Mouse (Mus musculus) liver, postnatal 0 days (tissue): Measurements from ENCODE around the gene Ppara. TPM values are rescaled to one million over a fixed set of nuclear protein-coding genes. Genes with fewer than 3 reads are reported as not detected.

Source experiments
- ATAC-seq: fragments of 200-750 bp; cut with Nextera tagmentation; 2 replicates; pipeline ENCODE4 v1.8.0; 2017; ENCODE audit warnings: mild to moderate bottlenecking, moderate library complexity
- DNase-seq: peaks from one replicate; pipeline ENCODE4 v3.0.0-alpha.2; 2016
- H3K27ac ChIP-seq: fragments of 300-500 bp; sonication (generic); 2 replicates; pipeline ENCODE4 v1.5.1; 2014; ENCODE audit warnings: antibody characterized with exemption, moderate library complexity, mild to moderate bottlenecking, low read depth
- H3K27me3 ChIP-seq: fragments of 300-500 bp; sonication (generic); 2 replicates; pipeline ENCODE4 v1.6.1; 2014; ENCODE audit warnings: low read length, control low read depth, mixed read lengths; ENCODE audit not compliant: insufficient read depth
- H3K36me3 ChIP-seq: fragments of 300-500 bp; sonication (generic); replicated peaks from 2 replicates; pipeline ENCODE4 v1.6.1; 2014; ENCODE audit warnings: mild to moderate bottlenecking, control low read depth, low read length, moderate library complexity, mixed read lengths; ENCODE audit not compliant: insufficient read depth
- H3K4me1 ChIP-seq: fragments of 300-500 bp; sonication (generic); 2 replicates; pipeline ENCODE4 v1.6.1; 2014; ENCODE audit warnings: antibody characterized with exemption, mild to moderate bottlenecking, control low read depth; ENCODE audit not compliant: insufficient read depth
- H3K4me2 ChIP-seq: fragments of 300-500 bp; sonication (generic); 2 replicates; pipeline ENCODE4 v1.6.1; 2014; ENCODE audit warnings: low read depth, mild to moderate bottlenecking, low read length, moderate library complexity, mixed read lengths
- H3K4me3 ChIP-seq: fragments of 300-500 bp; sonication (generic); 2 replicates; pipeline ENCODE4 v1.5.1; 2014; ENCODE audit warnings: low read depth, low read length
- H3K9ac ChIP-seq: fragments of 300-500 bp; sonication (generic); replicated peaks from 2 replicates; pipeline ENCODE4 v1.6.1; 2014; ENCODE audit warnings: mild to moderate bottlenecking, moderate library complexity
- H3K9me3 ChIP-seq: fragments of 300-500 bp; sonication (generic); 2 replicates; pipeline ENCODE4 v1.6.1; 2016; ENCODE audit warnings: mild to moderate bottlenecking, control low read depth, low read length, mixed read lengths
- CTCF ChIP-seq: sonication (generic); IDR thresholded peaks from 2 replicates; pipeline ENCODE4 v1.5.1; 2016; ENCODE audit warnings: antibody characterized with exemption, low read depth
- EP300 ChIP-seq: IDR thresholded peaks from 2 replicates; pipeline ENCODE4 v1.6.1; 2016; ENCODE audit warnings: antibody characterized with exemption, low read depth, mild to moderate bottlenecking
- WGBS: fragments of 180-500 bp; shearing (Covaris S2); extraction: QIAGEN DNeasy Blood & Tissue Kit; methylation state at CpG from one replicate; pipeline ENCODE4 v1.1.7; 2014; ENCODE audit not compliant: insufficient replicate concordance; 5-methylcytosine and 5-hydroxymethylcytosine counted together
- polyA plus RNA-seq: library from polyadenylated mRNA; unstranded; fragments of >200 nt; fragmentation: Nextera tagmentation; extraction: Ambion mirVana; gene quantifications from 2 replicates; pipeline ENCODE4 v1.2.1, GENCODE M21; 2015

The Ppara gene
- polyA plus RNA-seq, 1 experiment from 2014 or later = 185 TPM

DNA sequence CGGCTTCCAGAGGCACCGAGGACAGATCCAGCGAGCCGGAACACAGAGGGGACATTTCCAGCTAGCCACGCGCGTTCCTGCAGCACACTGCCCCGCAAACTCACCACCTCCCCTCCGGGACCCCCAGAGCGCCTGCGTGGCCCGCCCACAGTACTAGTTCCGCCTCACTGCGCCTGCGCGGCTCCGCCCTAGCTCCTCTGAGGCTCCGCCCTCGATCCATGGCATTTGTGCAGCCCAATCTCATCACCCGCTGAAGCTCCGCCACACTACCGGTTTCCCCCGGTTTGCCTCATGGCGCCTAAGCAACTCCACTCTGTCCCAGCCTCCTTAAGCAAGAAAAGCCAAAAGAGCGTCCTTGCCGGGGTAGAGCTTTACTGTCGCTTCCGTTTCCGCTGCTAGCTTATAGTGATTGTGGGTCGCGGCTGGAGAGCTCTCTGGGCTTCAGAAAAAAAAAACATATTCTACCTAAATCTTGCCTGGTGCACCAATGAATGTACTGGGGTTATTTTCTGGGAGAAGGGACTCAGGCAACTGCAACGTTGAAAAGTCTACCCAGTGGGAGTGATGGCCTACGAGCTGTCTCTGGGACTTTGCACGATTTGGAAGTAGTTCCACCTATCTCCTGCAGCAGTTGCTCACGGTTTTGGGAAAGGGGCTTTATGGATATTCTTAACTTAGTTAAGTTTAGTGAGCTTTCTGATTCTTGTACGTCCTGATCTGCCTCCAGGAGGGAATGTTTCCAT, 76.9 kb downstream of the Ppara start, which contains the start of gene Cdpf1:
Gene Cdpf1 (minus strand): TSS at position 163 of the 743 bp plus-strand sequence.
- peak; percentile 98 for DNase-seq
- 2% methylated on average over 36 of the region's 36 CpGs for WGBS

DNA sequence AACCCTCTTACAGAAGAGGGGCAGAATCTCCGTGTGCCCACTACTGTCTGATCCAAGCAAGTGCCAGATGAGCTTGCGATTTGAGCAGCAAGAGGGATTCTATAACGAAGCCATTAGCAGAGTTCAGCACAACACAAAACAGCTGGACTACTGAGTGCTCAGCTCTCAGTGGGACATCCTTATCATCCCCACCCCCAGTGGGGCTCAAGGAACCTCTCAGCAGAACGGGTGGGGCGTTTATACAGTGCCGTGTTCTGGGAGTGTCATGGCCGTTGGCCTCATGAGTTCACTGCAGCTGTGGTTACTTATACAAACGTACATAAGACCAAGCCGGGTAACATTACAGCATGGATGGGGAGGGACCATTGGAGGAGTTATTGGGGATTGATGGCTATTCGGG, 78.6 kb downstream of the Ppara start:
- no peaks in the 10 kb centered on the region for H3K27me3 ChIP-seq
- no peak overlapping the region for H3K9ac ChIP-seq
- no peak overlapping the region for H3K4me3 ChIP-seq
- TF ChIP-seq EP300 (no peak), CTCF (no peak)
- H3K4me1 ChIP-seq = peaks cover 9% of the 10 kb centered on the region
- no peaks in the 10 kb centered on the region for H3K36me3 ChIP-seq
- no peak overlapping the region for H3K4me2 ChIP-seq
- no peak overlapping the region for H3K27ac ChIP-seq
- H3K9me3 ChIP-seq = peaks cover 4% of the 10 kb centered on the region
- ATAC-seq (no peak), DNase-seq (no peak)
- WGBS = 59% methylated on average over 10 of the region's 10 CpGs

More for the DNA sequence above, 76.9 kb downstream of the Ppara start, which contains the start of gene Cdpf1:
- ATAC-seq = peak; percentile 90
- H3K27me3 ChIP-seq = no peaks in the 10 kb centered on the region
- peak within 1 kb of the TSS; percentile 82 for H3K4me3 ChIP-seq
- H3K36me3 ChIP-seq = no peaks in the 10 kb centered on the region
- peak within 1 kb of the TSS; percentile 83 for H3K9ac ChIP-seq
- no peak for TF ChIP-seq CTCF
- peak; percentile 29; the same call in 1 of the 2 replicates for TF ChIP-seq EP300
- peaks cover 9% of the 10 kb centered on the region for H3K4me1 ChIP-seq
- H3K9me3 ChIP-seq = 0 out of 2 replicates have a peak, but pooled peaks cover 2% of the 10 kb centered on the region
- peak within 1 kb of the TSS; percentile 85 for H3K27ac ChIP-seq
- H3K4me2 ChIP-seq = peak within 1 kb of the TSS; percentile 91

- H3K9ac ChIP-seq = peak within 1 kb of the TSS; percentile 59
- H3K4me3 ChIP-seq = peak within 1 kb of the TSS; percentile 42
- ATAC-seq (peak; percentile 77), DNase-seq (no peak)
- TF ChIP-seq EP300 = no peak
- no peak for TF ChIP-seq CTCF
- H3K27ac ChIP-seq = no peak within 1 kb of the TSS
- H3K4me1 ChIP-seq = peaks cover 3% of the 10 kb centered on the region; the same call in 1 of the 2 replicates
- peaks cover 7% of the 10 kb centered on the region for H3K9me3 ChIP-seq
- H3K4me2 ChIP-seq = peak within 1 kb of the TSS; percentile 83
- H3K36me3 ChIP-seq = no peaks in the 10 kb centered on the region
- WGBS = 2% methylated on average over 65 of the region's 65 CpGs
- H3K27me3 ChIP-seq = peaks cover 19% of the 10 kb centered on the region
These were observed 86.6 kb downstream of the Ppara start, which contains the start of gene Pkdrej for GRCm38 (mm10) chr15:85821203-85822010. Pkdrej (minus strand) TSS chr15:85821734.

DNA sequence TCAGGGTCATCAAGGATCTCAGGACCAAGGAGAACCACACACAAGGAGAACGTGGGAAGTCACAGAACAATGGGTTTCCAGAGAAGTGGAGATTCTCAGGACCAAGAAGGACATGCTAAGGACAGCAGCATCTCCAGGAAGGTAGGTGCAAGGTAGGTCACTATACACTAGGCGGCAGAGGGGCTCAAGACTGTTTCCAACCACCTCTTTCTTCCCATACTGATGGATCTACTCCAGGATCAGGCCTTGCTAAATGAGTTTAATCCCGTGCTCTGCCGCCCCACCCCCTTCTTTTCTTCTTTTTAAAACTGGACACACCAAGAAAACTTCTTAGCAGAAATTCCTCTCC, 87.2 kb downstream of the Ppara start:
- peaks cover 5% of the 10 kb centered on the region for H3K4me1 ChIP-seq
- peak overlapping the region; percentile 42; the same call in 1 of the 2 replicates for H3K4me3 ChIP-seq
- WGBS = 20% methylated on average over 4 of the region's 4 CpGs
- ATAC-seq (peak; percentile 59), DNase-seq (no peak)
- H3K4me2 ChIP-seq = peak overlapping the region; percentile 83
- peak overlapping the region; percentile 59 for H3K9ac ChIP-seq
- H3K36me3 ChIP-seq = no peaks in the 10 kb centered on the region
- no peak for TF ChIP-seq CTCF
- TF ChIP-seq EP300 = no peak
- peaks cover 19% of the 10 kb centered on the region for H3K27me3 ChIP-seq
- H3K9me3 ChIP-seq = peaks cover 7% of the 10 kb centered on the region
- no peak overlapping the region for H3K27ac ChIP-seq

- Histone ChIP-seq H3K27me3 (peaks cover 8% of the 10 kb centered on the region), H3K9ac (no peak overlapping the region), H3K4me3 (no peak overlapping the region), H3K27ac (no peak overlapping the region), H3K4me1 (peaks cover 14% of the 10 kb centered on the region), H3K4me2 (no peak overlapping the region), H3K9me3 (no peaks in the 10 kb centered on the region), H3K36me3 (no peaks in the 10 kb centered on the region)
- DNase-seq (no peak), ATAC-seq (peak; percentile 63)
- peak; percentile 72; the same call in 1 of the 2 replicates for TF ChIP-seq EP300
- TF ChIP-seq CTCF = no peak
- WGBS = 30% methylated on average over 5 of the region's 5 CpGs
These were observed 91.9 kb downstream of the Ppara start for GRCm38 (mm10) chr15:85826676-85827075.

GRCm38 (mm10) chr15:85828071-85828470, 93.3 kb downstream of the Ppara start:
- TF ChIP-seq EP300 = no peak
- TF ChIP-seq CTCF = no peak
- Histone ChIP-seq H3K9ac (no peak overlapping the region), H3K9me3 (no peaks in the 10 kb centered on the region), H3K4me2 (no peak overlapping the region), H3K4me1 (peaks cover 23% of the 10 kb centered on the region), H3K4me3 (no peak overlapping the region), H3K27ac (no peak overlapping the region), H3K27me3 (no peaks in the 10 kb centered on the region), H3K36me3 (no peaks in the 10 kb centered on the region)
- DNase-seq = no peak
- WGBS = 59% methylated on average over 4 of the region's 4 CpGs
- ATAC-seq = no peak
